Mouse (Mus musculus) liver, embryonic 11.5 days (tissue): ENCODE measurements around the gene Clstn2. TPM values are rescaled to one million over a fixed set of nuclear protein-coding genes. Genes with fewer than 3 reads are reported as not detected.

Source experiments
- ATAC-seq: fragments of 200-750 bp; cut with Nextera tagmentation; replicated peaks from 2 replicates; pipeline ENCODE4 v1.8.0; 2017; ENCODE audit warnings: moderate number of reproducible peaks, mild to moderate bottlenecking, moderate TSS enrichment, moderate library complexity; ENCODE audit not compliant: low FRiP score
- DNase-seq: peaks from one replicate; pipeline ENCODE4 v3.0.0-alpha.2; 2017; ENCODE audit warnings: low spot score
- H3K27ac ChIP-seq: fragments of 300-500 bp; sonication (generic); 2 replicates; pipeline ENCODE4 v1.5.1; 2014; ENCODE audit warnings: mild to moderate bottlenecking, low read depth, low read length, control low read depth
- H3K27me3 ChIP-seq: fragments of 300-500 bp; sonication (generic); replicated peaks from 2 replicates; pipeline ENCODE4 v1.6.1; 2014; ENCODE audit warnings: low read length, mixed read lengths; ENCODE audit not compliant: control insufficient read depth, insufficient read depth
- H3K36me3 ChIP-seq: fragments of 300-500 bp; sonication (generic); 2 replicates; pipeline ENCODE4 v1.6.1; 2014; ENCODE audit warnings: mild to moderate bottlenecking, low read length, moderate library complexity, mixed read lengths; ENCODE audit not compliant: control insufficient read depth, insufficient read depth
- H3K4me1 ChIP-seq: fragments of 300-500 bp; sonication (generic); replicated peaks from 2 replicates; pipeline ENCODE4 v1.6.1; 2014; ENCODE audit warnings: low read length, mixed read lengths; ENCODE audit not compliant: control insufficient read depth, insufficient read depth
- H3K4me2 ChIP-seq: fragments of 300-500 bp; sonication (generic); 2 replicates; pipeline ENCODE4 v1.6.1; 2014; ENCODE audit warnings: mild to moderate bottlenecking, control low read depth, moderate library complexity
- H3K4me3 ChIP-seq: fragments of 300-500 bp; sonication (generic); 2 replicates; pipeline ENCODE4 v1.5.1; 2014; ENCODE audit warnings: low read depth, low read length, control low read depth
- H3K9ac ChIP-seq: fragments of 300-500 bp; sonication (generic); 2 replicates; pipeline ENCODE4 v1.6.1; 2014; ENCODE audit warnings: low read depth, low read length, control low read depth
- H3K9me3 ChIP-seq: fragments of 300-500 bp; sonication (generic); 2 replicates; pipeline ENCODE4 v1.6.1; 2016; ENCODE audit warnings: low read length, inconsistent platforms, mixed read lengths; ENCODE audit not compliant: control insufficient read depth
- WGBS: fragments of 180-500 bp; shearing (Covaris S2); extraction: QIAGEN DNeasy Blood & Tissue Kit; methylation state at CpG from one replicate; pipeline ENCODE4 v1.1.7; 2014; 5-methylcytosine and 5-hydroxymethylcytosine counted together
- polyA plus RNA-seq: library from polyadenylated mRNA; unstranded; fragments of >200 nt; fragmentation: Nextera tagmentation; extraction: Ambion mirVana; gene quantifications from 2 replicates; pipeline ENCODE4 v1.2.1, GENCODE M21; 2014

Gene Clstn2
- polyA plus RNA-seq, 1 experiment from 2014 or later, result 1.2 TPM

GRCm38 (mm10) chr9:97460452-97460851, 572.5 kb downstream of the Clstn2 start:
- Histone ChIP-seq H3K27me3 (no peaks in the 10 kb centered on the region), H3K9me3 (no peaks in the 10 kb centered on the region), H3K4me1 (no peaks in the 10 kb centered on the region), H3K27ac (no peak overlapping the region), H3K9ac (no peak overlapping the region), H3K4me3 (no peak overlapping the region), H3K4me2 (no peak overlapping the region), H3K36me3 (no peaks in the 10 kb centered on the region)
- WGBS, result 74% methylated on average over 6 of the region's 6 CpGs
- DNase-seq (no peak), ATAC-seq (no peak)

- no peak overlapping the region for H3K4me2 ChIP-seq
- 79% methylated on average over 4 of the region's 4 CpGs for WGBS
- H3K27ac ChIP-seq, result no peak overlapping the region
- H3K9me3 ChIP-seq, result no peaks in the 10 kb centered on the region
- no peaks in the 10 kb centered on the region for H3K36me3 ChIP-seq
- ATAC-seq (no peak), DNase-seq (no peak)
- H3K4me1 ChIP-seq, result no peaks in the 10 kb centered on the region
- H3K27me3 ChIP-seq, result no peaks in the 10 kb centered on the region
- H3K4me3 ChIP-seq, result no peak overlapping the region
- H3K9ac ChIP-seq, result no peak overlapping the region
Measured at GRCm38 (mm10) chr9:97459745-97460144, 573.2 kb downstream of the Clstn2 start.

- Histone ChIP-seq H3K4me1 (no peaks in the 10 kb centered on the region), H3K4me2 (no peak overlapping the region), H3K9ac (no peak overlapping the region), H3K4me3 (no peak overlapping the region), H3K9me3 (no peaks in the 10 kb centered on the region), H3K36me3 (no peaks in the 10 kb centered on the region), H3K27me3 (no peaks in the 10 kb centered on the region; the same call in 1 of the 2 replicates), H3K27ac (no peak overlapping the region)
- ATAC-seq (no peak), DNase-seq (no peak)
- WGBS, result 78% methylated on average over 13 of the region's 13 CpGs
Measured at GRCm38 (mm10) chr9:97449316-97450050, 583.5 kb downstream of the Clstn2 start.

GRCm38 (mm10) chr9:97439872-97440636, 592.9 kb downstream of the Clstn2 start:
- Histone ChIP-seq H3K27ac (no peak overlapping the region), H3K36me3 (no peaks in the 10 kb centered on the region), H3K4me2 (no peak overlapping the region), H3K4me1 (no peaks in the 10 kb centered on the region), H3K9me3 (no peaks in the 10 kb centered on the region), H3K9ac (no peak overlapping the region), H3K4me3 (no peak overlapping the region), H3K27me3 (no peaks in the 10 kb centered on the region)
- DNase-seq (no peak), ATAC-seq (no peak)
- 82% methylated on average over 7 of the region's 7 CpGs for whole genome bisulfite sequencing

- no peaks in the 10 kb centered on the region for H3K27me3 ChIP-seq
- no peak overlapping the region for H3K4me3 ChIP-seq
- no peak overlapping the region for H3K27ac ChIP-seq
- no peaks in the 10 kb centered on the region for H3K36me3 ChIP-seq
- H3K4me2 ChIP-seq, result no peak overlapping the region
- ATAC-seq, result no peak
- no peak for DNase-seq
- no peaks in the 10 kb centered on the region for H3K4me1 ChIP-seq
- 54% methylated on average over 3 of the region's 3 CpGs for WGBS
- no peaks in the 10 kb centered on the region for H3K9me3 ChIP-seq
- no peak overlapping the region for H3K9ac ChIP-seq
Measured at GRCm38 (mm10) chr9:97434666-97435065, 598.3 kb downstream of the Clstn2 start.

GRCm38 (mm10) chr9:97429885-97430449, 603.0 kb downstream of the Clstn2 start:
- WGBS, result 76% methylated on average over 1 of the region's 1 CpGs
- Histone ChIP-seq H3K27me3 (no peaks in the 10 kb centered on the region), H3K27ac (no peak overlapping the region), H3K4me3 (no peak overlapping the region), H3K4me1 (no peaks in the 10 kb centered on the region), H3K9me3 (no peaks in the 10 kb centered on the region), H3K9ac (no peak overlapping the region), H3K36me3 (no peaks in the 10 kb centered on the region), H3K4me2 (no peak overlapping the region)
- no peak for ATAC-seq
- no peak for DNase-seq

GRCm38 (mm10) chr9:97428127-97428526, 604.9 kb downstream of the Clstn2 start:
- Histone ChIP-seq H3K36me3 (no peaks in the 10 kb centered on the region), H3K9me3 (no peaks in the 10 kb centered on the region), H3K4me3 (no peak overlapping the region), H3K27me3 (no peaks in the 10 kb centered on the region), H3K4me2 (no peak overlapping the region), H3K4me1 (no peaks in the 10 kb centered on the region), H3K27ac (no peak overlapping the region), H3K9ac (no peak overlapping the region)
- WGBS, result 79% methylated on average over 7 of the region's 7 CpGs
- DNase-seq (no peak), ATAC-seq (no peak)

- H3K27ac ChIP-seq, result no peak overlapping the region
- no peaks in the 10 kb centered on the region for H3K4me1 ChIP-seq
- DNase-seq, result no peak
- H3K4me3 ChIP-seq, result no peak overlapping the region
- H3K9ac ChIP-seq, result no peak overlapping the region
- ATAC-seq, result no peak
- H3K36me3 ChIP-seq, result no peaks in the 10 kb centered on the region
- H3K9me3 ChIP-seq, result no peaks in the 10 kb centered on the region
- 62% methylated on average over 5 of the region's 5 CpGs for WGBS
- no peaks in the 10 kb centered on the region for H3K27me3 ChIP-seq
- no peak overlapping the region for H3K4me2 ChIP-seq
Measured at GRCm38 (mm10) chr9:97420896-97421295, 612.1 kb downstream of the Clstn2 start.
